Mouse (Mus musculus) cerebellum, adult 2 months (tissue): ENCODE results near the gene Mgrn1. TPM values are rescaled to one million over a fixed set of nuclear protein-coding genes. Genes with fewer than 3 reads are reported as not detected.
A peak's percentile ranks its signal among the peaks of the same experiment; 100 is the strongest.

Source experiments
- DNase-seq, 2 experiments: peaks; one replicate each; pipeline ENCODE4 v3.0.0; 2021
- H3K27ac ChIP-seq: fragments of 200-500 bp; 2 replicates; pipeline ENCODE4 v1.5.1; 2012; ENCODE audit warnings: low read length, control low read depth, inconsistent platforms; ENCODE audit not compliant: insufficient read depth
- H3K27me3 ChIP-seq: fragments of 200-500 bp; 2 replicates; pipeline ENCODE4 v1.6.1; 2012; ENCODE audit warnings: inconsistent platforms, mild to moderate bottlenecking, low read length, moderate library complexity; ENCODE audit not compliant: control insufficient read depth, insufficient read depth
- H3K4me1 ChIP-seq: fragments of 200-500 bp; 2 replicates; pipeline ENCODE4 v1.6.1; 2011; ENCODE audit warnings: low read length; ENCODE audit not compliant: control insufficient read depth, insufficient read depth
- H3K4me3 ChIP-seq: fragments of 200-500 bp; replicated peaks from 2 replicates; pipeline ENCODE3; 2011; ENCODE audit warnings: mild to moderate bottlenecking, low read depth, low read length, control low read depth; ENCODE audit not compliant: insufficient read depth
- CTCF ChIP-seq: fragments of 200-500 bp; IDR thresholded peaks from 2 replicates; pipeline ENCODE4 v1.5.1; 2011; ENCODE audit warnings: low read depth, mild to moderate bottlenecking, control low read depth, low read length, moderate library complexity, borderline replicate concordance; ENCODE audit not compliant: insufficient read depth
- POLR2A ChIP-seq: fragments of 200-500 bp; IDR thresholded peaks from 2 replicates; pipeline ENCODE4 v1.6.1; 2011; ENCODE audit warnings: low read length, control low read depth, borderline replicate concordance; ENCODE audit not compliant: insufficient read depth
- WGBS: fragments of 180-500 bp; shearing (Covaris S2); methylation state at CpG from one replicate; pipeline ENCODE4 v1.1.7; 2018; 5-methylcytosine and 5-hydroxymethylcytosine counted together
- polyA plus RNA-seq: library from polyadenylated mRNA; depleted of rRNA; stranded (reverse); fragments of >200 nt; gene quantifications from 2 replicates; pipeline ENCODE4 v1.2.3, GENCODE M21; 2012; rRNA removed

The Mgrn1 gene
- polyA plus RNA-seq, 1 experiment: 243 TPM

DNA sequence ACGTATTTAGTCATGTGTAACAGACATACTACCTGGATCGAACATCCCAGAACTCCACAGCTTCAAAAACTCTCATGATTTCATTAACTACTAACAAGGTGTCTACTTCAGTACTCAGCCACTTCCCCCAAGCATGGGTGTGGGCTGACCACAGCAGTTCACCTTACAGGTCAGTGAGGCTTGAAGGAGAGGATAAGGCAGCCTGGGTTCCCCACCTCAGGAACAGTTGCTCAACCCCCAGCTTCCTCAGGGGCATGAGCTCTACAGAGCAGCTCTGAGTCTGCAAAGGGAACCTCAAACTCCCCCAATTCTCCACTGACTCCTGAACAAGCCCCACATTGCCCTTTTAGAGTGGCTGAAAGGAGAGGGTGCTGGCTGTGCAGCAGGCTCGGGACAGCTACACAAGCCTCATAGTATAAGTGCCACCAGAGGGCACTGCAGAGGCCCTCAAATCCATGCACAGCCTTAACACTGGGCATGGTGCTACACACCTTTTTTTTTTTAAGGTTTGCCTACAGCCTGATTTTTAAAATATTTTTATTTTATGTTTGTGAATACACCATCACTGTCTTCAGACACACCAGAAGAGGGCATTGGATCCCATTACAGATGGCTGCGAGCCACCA, 93.8 kb downstream of the Mgrn1 start:
- 75% methylated on average over 4 of the region's 4 CpGs for WGBS
- no peak for DNase-seq
- Histone ChIP-seq H3K4me1 (peaks cover 23% of the 10 kb centered on the region), H3K27ac (no peak overlapping the region), H3K4me3 (no peak overlapping the region), H3K27me3 (no peaks in the 10 kb centered on the region)
- TF ChIP-seq POLR2A (no peak), CTCF (peak; percentile 53)

DNA sequence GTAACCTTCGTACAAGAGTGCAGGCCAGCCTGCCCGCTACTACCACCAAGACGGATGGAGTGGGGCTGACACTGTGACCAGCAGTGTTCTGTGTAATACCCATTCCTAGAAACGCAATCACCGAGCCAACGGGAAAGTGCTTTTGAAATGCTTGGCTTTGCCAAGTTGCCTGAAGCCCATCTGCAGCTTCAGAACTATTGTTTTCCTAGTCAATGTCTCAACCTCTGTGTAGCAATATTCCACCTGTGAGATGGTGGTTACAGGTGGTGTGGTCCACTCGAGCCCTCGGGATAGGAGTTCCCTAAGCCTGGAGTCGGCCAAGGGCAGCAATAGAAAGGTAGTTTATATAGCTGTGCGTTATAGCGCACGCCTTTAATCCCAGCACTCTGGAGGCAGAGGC, 98.7 kb downstream of the Mgrn1 start:
- WGBS: 89% methylated on average over 12 of the region's 12 CpGs
- Histone ChIP-seq H3K27ac (no peak overlapping the region), H3K4me3 (no peak overlapping the region), H3K27me3 (no peaks in the 10 kb centered on the region), H3K4me1 (no peaks in the 10 kb centered on the region)
- no peak for DNase-seq
- no peak for TF ChIP-seq CTCF
- TF ChIP-seq POLR2A: no peak

Other genes starting within 250 kb of the Mgrn1 start
- 6.4 and 6.5 TPM in 2 replicates for gene Vasn, start 246.3 kb upstream of the Mgrn1 start, polyA plus RNA-seq
- gene Dnaja3, start 246.3 kb upstream of the Mgrn1 start, polyA plus RNA-seq: 60.6 and 64.0 TPM in 2 replicates
- gene Coro7, start 206.5 kb upstream of the Mgrn1 start, polyA plus RNA-seq: 85.9 and 86.1 TPM in 2 replicates
- 33.0 and 36.9 TPM in 2 replicates for gene Nmral1, start 166.9 kb upstream of the Mgrn1 start, polyA plus RNA-seq
- 127 and 135 TPM in 2 replicates for gene Hmox2, start 159.9 kb upstream of the Mgrn1 start, polyA plus RNA-seq
- gene Cdip1, start 96.0 kb upstream of the Mgrn1 start, polyA plus RNA-seq: 251 and 263 TPM in 2 replicates
- 0.08 TPM in 1 of 2 replicates, not detected in the other for gene 4930562C15Rik, start 50.8 kb upstream of the Mgrn1 start, polyA plus RNA-seq
- 57.9 and 63.5 TPM in 2 replicates for gene Ubald1, start 5.9 kb upstream of the Mgrn1 start, polyA plus RNA-seq
- 102 and 104 TPM in 2 replicates for gene Nudt16l1, start 52.5 kb downstream of the Mgrn1 start, polyA plus RNA-seq
- gene Anks3, start 78.0 kb downstream of the Mgrn1 start, polyA plus RNA-seq: 104 and 112 TPM in 2 replicates
- not detected in 2 replicates for gene Sept12, start 111.6 kb downstream of the Mgrn1 start, polyA plus RNA-seq
- gene Smim22, start 121.0 kb downstream of the Mgrn1 start, polyA plus RNA-seq: 1.00 and 2.5 TPM in 2 replicates
- 274 and 294 TPM in 2 replicates for gene Rogdi, start 127.3 kb downstream of the Mgrn1 start, polyA plus RNA-seq
- 139 and 146 TPM in 2 replicates for gene Glyr1, start 163.6 kb downstream of the Mgrn1 start, polyA plus RNA-seq
- gene Ubn1, start 163.8 kb downstream of the Mgrn1 start, polyA plus RNA-seq: 28.1 and 30.2 TPM in 2 replicates
- 0.87 and 0.88 TPM in 2 replicates for gene Ppl, start 246.2 kb downstream of the Mgrn1 start, polyA plus RNA-seq